Mouse (Mus musculus) brain, embryonic 18.5 days (tissue): ENCODE data around the gene Wnt5b.
A peak's percentile ranks its signal among the peaks of the same experiment; 100 is the strongest.

Experiments used
- DNase-seq: peaks from one replicate; pipeline ENCODE4 v3.0.0-alpha.2; 2012; ENCODE audit warnings: low read depth, low spot score

The Wnt5b gene

DNA sequence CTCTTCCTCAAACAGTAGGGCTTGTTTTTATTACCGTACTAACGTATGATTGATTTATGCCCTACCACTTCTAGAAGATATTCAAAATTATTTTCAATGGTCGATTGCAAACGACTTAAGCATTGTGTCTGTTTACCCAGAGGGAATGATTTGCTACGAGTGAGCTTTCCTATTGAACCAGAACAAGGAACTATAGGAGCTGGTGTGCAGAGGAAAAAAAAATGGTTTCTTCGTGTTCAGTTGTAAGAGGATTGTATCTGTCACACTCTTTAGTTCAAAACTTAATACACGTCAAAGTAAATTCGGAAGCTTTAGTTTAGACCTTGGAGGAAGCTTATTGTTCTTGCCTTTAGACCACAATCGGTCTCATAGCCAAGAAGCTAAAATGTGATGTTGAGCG, 155.1 kb downstream of the Wnt5b start:
- no peak for DNase-seq

DNA sequence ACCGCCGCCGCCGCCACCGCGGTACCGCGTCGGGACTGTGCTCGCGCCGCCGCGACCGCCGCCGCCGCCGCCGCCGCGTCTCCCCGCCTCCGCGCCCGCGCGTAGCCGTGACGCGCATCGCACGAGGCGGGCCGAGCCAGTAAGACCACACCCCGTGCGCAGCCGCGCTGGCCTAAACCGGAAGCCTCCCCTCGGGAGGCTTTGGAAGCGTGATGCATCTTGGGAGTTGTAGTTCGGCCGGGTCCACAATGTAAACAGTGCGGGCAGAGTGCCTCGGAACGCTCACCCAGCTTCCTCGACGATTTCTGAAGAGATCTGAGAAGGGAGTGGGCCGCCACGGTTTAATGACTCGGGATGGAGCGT, 155.5 kb downstream of the Wnt5b start:
- DNase-seq: peak; percentile 95

DNA sequence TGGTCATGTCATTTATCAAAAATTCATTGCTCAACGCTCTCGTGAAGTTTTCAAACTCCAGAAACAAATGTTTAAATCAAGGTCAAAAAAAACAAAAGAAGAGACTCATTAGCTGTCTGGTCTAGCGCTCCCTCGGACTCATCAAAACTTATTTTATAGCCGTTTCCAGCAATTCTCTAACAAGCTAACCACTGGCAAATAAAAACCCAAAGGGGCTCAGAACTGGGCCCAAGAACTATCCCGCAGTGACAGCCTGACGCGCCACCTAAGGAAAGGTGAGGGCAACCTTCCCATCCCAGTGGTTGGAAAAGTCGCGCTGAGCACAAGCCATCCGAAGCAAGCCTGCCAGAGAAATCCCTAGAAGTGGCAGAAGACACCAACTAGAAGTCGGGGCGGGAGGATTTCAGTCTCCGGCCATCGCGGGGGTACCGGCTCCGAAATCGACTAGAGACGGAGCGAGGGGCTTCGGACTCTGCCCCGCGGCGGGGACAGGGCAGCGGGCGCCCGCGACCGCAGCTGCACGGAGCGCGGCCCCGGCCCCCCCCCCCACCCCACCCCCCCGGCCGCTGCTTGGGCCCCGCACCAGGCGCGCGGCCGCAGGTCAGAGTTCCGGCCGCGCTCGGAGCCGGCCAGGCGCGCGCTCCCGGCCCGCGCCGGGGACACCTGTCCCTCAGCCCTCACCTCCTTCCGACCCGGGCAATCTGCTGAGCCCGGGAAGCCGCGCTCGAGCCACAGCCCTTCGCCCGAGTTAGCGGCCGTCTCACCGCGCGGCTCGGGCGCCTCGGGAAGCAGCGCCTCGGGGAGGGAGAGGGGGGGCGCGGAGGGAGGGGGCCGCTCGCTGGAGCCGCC, 156.1 kb downstream of the Wnt5b start:
- DNase-seq: no peak

DNA sequence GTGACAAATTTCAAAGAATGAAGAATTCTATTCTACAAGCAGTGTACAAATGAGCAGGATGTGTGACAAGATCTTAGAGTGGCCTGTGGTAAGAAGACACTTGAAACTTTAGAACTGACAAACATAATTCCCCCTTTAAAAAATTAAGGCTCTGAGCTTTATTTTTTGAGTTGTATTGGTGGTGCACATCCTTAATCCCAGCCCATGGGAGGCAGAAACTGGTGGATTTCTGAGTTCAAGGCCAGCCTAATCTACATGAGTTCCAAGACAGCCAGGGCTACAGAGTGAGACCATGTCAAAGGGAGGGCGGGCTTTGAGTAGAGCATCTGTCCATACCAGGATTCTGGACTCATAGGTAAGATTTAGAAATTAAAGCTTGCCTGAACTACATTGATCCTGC, 157.3 kb downstream of the Wnt5b start:
- no peak for DNase-seq

DNA sequence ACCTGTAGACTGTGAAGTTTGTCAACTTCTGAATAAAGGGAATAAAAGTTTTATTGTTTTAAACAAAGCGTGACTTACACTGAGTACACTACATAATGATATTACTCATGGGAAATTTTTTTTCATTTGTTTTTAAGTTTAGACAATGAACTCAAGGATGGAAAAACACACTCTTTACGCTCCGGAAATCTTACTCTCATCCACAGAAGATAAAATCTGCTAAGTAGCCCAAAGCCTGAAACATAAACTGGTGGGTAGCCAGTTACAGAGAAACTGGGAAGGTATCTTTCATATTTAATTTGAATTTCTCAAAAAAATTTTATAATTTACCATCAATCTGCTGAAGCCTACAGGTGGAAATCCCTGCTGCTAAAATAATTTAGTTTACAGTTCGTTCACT, 157.7 kb downstream of the Wnt5b start:
- DNase-seq: no peak

DNA sequence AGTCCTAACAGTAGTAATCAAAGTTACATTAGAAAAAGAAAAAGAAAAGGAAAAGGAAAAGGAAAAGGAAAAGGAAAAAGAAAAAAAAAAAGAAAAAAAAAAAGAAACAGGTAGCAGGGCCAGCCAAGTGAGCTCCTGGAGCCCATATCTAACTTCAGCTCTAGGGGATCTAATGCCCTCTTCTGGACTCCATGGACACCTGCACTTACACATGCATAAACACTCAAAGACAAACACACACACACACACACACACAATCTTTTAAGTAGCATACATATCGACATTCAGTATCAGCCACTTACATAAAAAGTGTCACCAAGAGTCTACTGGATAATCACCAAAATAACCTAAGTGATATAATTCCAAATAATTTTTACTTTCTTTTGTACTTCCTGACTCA, 158.5 kb downstream of the Wnt5b start:
- no peak for DNase-seq
